Mouse (Mus musculus) CD4-positive, CD25-positive, alpha-beta regulatory T cell, adult 4 months (primary cell): ENCODE results near the gene Dlx2. TPM values are rescaled to one million over a fixed set of nuclear protein-coding genes. Genes with fewer than 3 reads are reported as not detected.

Experiments
- ATAC-seq: one replicate; pipeline ENCODE4 v1.8.0; 2017
- polyA plus RNA-seq, 2 experiments: library from polyadenylated mRNA; unstranded; fragments of 100-300 nt; shearing (Covaris generic); gene quantifications; one replicate each; pipeline ENCODE4 v1.2.1; 2017

The Dlx2 gene
- polyA plus RNA-seq, 2 experiments from 2014 or later, result not detected

- ATAC-seq, result no peak
Measured at GRCm38 (mm10) chr2:71499276-71500230, 47.0 kb downstream of the Dlx2 start.

DNA sequence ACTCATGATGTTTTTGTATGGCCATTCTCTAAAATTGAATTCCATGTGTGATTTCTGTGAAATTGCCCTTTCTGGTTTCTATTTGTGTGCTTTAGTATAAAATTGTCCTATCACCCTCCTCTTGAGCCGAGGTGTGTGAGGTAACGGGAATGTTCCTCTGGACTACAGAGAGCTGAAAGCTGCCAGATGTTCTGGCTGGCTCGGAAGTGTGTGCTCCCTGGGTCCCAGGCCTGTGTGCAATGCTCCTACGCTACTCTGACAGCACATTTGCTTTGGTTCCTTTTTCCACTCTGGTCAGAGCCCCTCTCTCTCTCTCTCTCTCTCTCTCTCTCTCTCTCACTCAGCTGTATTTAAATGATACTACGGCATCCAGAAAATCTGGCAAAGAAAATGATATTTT is 49.4 kb downstream of the Dlx2 start:
- ATAC-seq, result no peak

DNA sequence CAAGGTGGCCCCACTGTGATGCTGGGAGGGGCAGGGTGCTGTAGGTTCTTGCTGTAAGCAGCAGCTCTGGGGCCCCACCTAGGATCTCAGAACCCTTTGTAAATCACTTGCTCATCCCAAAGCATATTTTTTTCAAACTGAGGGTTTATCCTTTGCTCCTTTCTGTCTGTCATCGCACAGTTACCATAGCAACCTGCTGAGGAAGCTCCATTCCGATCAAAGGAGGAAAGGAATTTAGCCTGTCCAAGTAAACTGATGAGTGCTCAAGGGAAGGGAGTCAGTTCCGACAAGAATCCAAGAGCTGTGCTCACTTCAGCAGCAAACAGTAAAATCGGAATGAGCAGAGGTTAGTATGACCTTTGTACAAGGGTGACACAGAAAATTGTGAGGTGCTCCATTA is 51.6 kb downstream of the Dlx2 start:
- no peak for ATAC-seq

DNA sequence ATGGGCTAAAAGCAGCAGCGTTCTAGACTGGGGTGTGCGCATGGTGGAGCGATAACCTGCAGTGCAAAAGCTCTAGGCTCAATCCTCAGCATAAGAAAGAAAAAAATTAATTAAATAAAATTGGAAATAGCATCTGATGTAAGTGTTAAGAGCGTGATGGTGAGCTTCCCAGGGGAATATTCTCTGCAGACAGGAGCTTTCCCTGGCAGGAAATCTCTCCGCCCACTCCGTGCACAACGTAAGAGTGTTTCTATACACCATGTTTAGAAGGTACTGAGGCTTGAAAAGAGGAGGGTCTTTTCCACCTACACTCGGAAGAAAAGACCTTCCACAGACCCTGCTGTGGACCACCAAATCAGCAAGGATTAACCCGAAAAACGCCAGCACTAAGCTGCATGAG is 52.1 kb downstream of the Dlx2 start:
- ATAC-seq, result no peak

Other genes starting within 250 kb of the Dlx2 start
- gene Slc25a12, start 179.0 kb downstream of the Dlx2 start, polyA plus RNA-seq, result 10 to 100 TPM; 74.4 to 89.2 TPM
- 10 to 100 TPM; 57.1 to 58.8 TPM for gene Hat1, start 157.8 kb downstream of the Dlx2 start, polyA plus RNA-seq
- gene Metap1d, start 93.5 kb downstream of the Dlx2 start, polyA plus RNA-seq, result 10 to 100 TPM; 31.5 to 35.3 TPM
- not detected for gene Dlx1, start 18.6 kb downstream of the Dlx2 start, polyA plus RNA-seq
- 10 to 100 TPM; 49.6 to 77.1 TPM for gene Itga6, start 198.9 kb upstream of the Dlx2 start, polyA plus RNA-seq